Mouse (Mus musculus) MEL (cell line): Measurements from ENCODE around the gene Itgam. TPM values are rescaled to one million over a fixed set of nuclear protein-coding genes. Genes with fewer than 3 reads are reported as not detected.
"Not testable (repeated sequence)": the region's sequence is repeated elsewhere in the genome, so short reads cannot be mapped to it uniquely, and the experiment has no call there.

ENCODE experiments used
- DNase-seq: peaks from one replicate; pipeline ENCODE4 v3.0.0; 2011; ENCODE audit warnings: low read depth, low spot score
- H3K27ac ChIP-seq: 2 replicates; pipeline ENCODE4 v1.5.1; 2012; ENCODE audit warnings: low read depth, mild to moderate bottlenecking, control low read depth, low read length, moderate library complexity; ENCODE audit not compliant: control insufficient read depth
- H3K27me3 ChIP-seq, 2 experiments: fragments of 150-350 bp in 1 of 2; sonication (generic) in 1 of 2; 2 replicates each; pipeline ENCODE4 v1.6.1; 2012; ENCODE audit warnings: low read length in 2 of 2, mild to moderate bottlenecking in 2 of 2, improper control_type of control experiment in 1 of 2, moderate library complexity in 1 of 2; ENCODE audit not compliant: insufficient read depth in 2 of 2, control insufficient read depth in 1 of 2
- H3K36me3 ChIP-seq, 2 experiments: 2 replicates each; pipeline ENCODE4 v1.6.1; 2012 to 2014; ENCODE audit warnings: low read length in 2 of 2, improper control_type of control experiment in 1 of 2, inconsistent platforms in 1 of 2, mild to moderate bottlenecking in 1 of 2; ENCODE audit not compliant: insufficient read depth in 2 of 2, control insufficient read depth in 1 of 2
- H3K4me1 ChIP-seq, 2 experiments: fragments of 150-350 bp in 1 of 2; sonication (generic) in 1 of 2; 2 replicates each; pipeline ENCODE4 v1.6.1; 2012; ENCODE audit warnings: low read length in 2 of 2, improper control_type of control experiment in 1 of 2, mild to moderate bottlenecking in 1 of 2; ENCODE audit not compliant: insufficient read depth in 2 of 2, control insufficient read depth in 1 of 2
- H3K4me3 ChIP-seq, 2 experiments: fragments of 150-350 bp in 1 of 2; sonication (generic) in 1 of 2; 2 replicates each; pipeline ENCODE4 v1.5.1; 2012; ENCODE audit warnings: low read depth in 2 of 2, low read length in 2 of 2, mild to moderate bottlenecking in 2 of 2, moderate library complexity in 2 of 2, control low read depth in 1 of 2, improper control_type of control experiment in 1 of 2; ENCODE audit not compliant: control insufficient read depth in 1 of 2, insufficient read depth in 1 of 2
- H3K79me2 ChIP-seq: 2 replicates; pipeline ENCODE4 v1.6.1; 2012; ENCODE audit warnings: mild to moderate bottlenecking, low read length, moderate library complexity; ENCODE audit not compliant: control insufficient read depth, poor library complexity, insufficient read depth
- H3K9ac ChIP-seq: 2 replicates; pipeline ENCODE4 v1.6.1; 2012; ENCODE audit warnings: low read depth, mild to moderate bottlenecking, control low read depth, low read length, moderate library complexity; ENCODE audit not compliant: control insufficient read depth, poor library complexity, severe bottlenecking
- H3K9me3 ChIP-seq: fragments of 150-350 bp; sonication (generic); replicated peaks from 2 replicates; pipeline ENCODE4 v1.6.1; 2012; ENCODE audit warnings: mild to moderate bottlenecking, low read length, improper control_type of control experiment, moderate library complexity; ENCODE audit not compliant: insufficient read depth
- BHLHE40 ChIP-seq: IDR thresholded peaks from 2 replicates; pipeline ENCODE4 v1.6.1; 2012; ENCODE audit warnings: low read depth, mild to moderate bottlenecking, inconsistent platforms, low read length, improper control_type of control experiment, borderline replicate concordance
- CHD2 ChIP-seq: IDR thresholded peaks from 2 replicates; pipeline ENCODE4 v1.6.1; 2011; ENCODE audit warnings: low read length, improper control_type of control experiment
- GABPA ChIP-seq: IDR thresholded peaks from 2 replicates; pipeline ENCODE4 v1.6.1; 2012; ENCODE audit warnings: low read depth, mild to moderate bottlenecking, inconsistent platforms, low read length, improper control_type of control experiment, moderate library complexity
- GATA1 ChIP-seq: IDR thresholded peaks from 2 replicates; pipeline ENCODE4 v1.6.1; 2011; ENCODE audit warnings: low read depth, low read length, improper control_type of control experiment
- HCFC1 ChIP-seq: IDR thresholded peaks from 2 replicates; pipeline ENCODE4 v1.6.1; 2012; ENCODE audit warnings: low read depth, mild to moderate bottlenecking, inconsistent platforms, low read length, improper control_type of control experiment, moderate library complexity
- MAX ChIP-seq: IDR thresholded peaks from 2 replicates; pipeline ENCODE4 v1.6.1; 2011; ENCODE audit warnings: low read length, improper control_type of control experiment
- MXI1 ChIP-seq: IDR thresholded peaks from 2 replicates; pipeline ENCODE4 v1.6.1; 2011; ENCODE audit warnings: mild to moderate bottlenecking, low read depth, low read length, improper control_type of control experiment
- NELFE ChIP-seq: IDR thresholded peaks from 2 replicates; pipeline ENCODE4 v1.6.1; 2011; ENCODE audit warnings: low read depth, low read length, improper control_type of control experiment
- SIN3A ChIP-seq: IDR thresholded peaks from 2 replicates; pipeline ENCODE4 v1.6.1; 2012; ENCODE audit warnings: low read length, improper control_type of control experiment, inconsistent platforms
- TAL1 ChIP-seq: IDR thresholded peaks from 2 replicates; pipeline ENCODE4 v1.6.1; 2012; ENCODE audit warnings: mild to moderate bottlenecking, inconsistent platforms, low read length, moderate library complexity, mixed read lengths
- TBP ChIP-seq: IDR thresholded peaks from 2 replicates; pipeline ENCODE4 v1.8.0; 2011; ENCODE audit warnings: low read depth, low read length, improper control_type of control experiment
- USF2 ChIP-seq, 2 experiments: IDR thresholded peaks; 2 replicates each; pipeline ENCODE4 v1.6.1; 2011 to 2012; ENCODE audit warnings: improper control_type of control experiment in 2 of 2, low read length in 2 of 2, borderline replicate concordance in 1 of 2, inconsistent platforms in 1 of 2, low read depth in 1 of 2, mild to moderate bottlenecking in 1 of 2; ENCODE audit not compliant: insufficient read depth in 1 of 2
- ZKSCAN1 ChIP-seq: IDR thresholded peaks from 2 replicates; pipeline ENCODE4 v1.6.1; 2012; ENCODE audit warnings: low read depth, mild to moderate bottlenecking, inconsistent platforms, low read length, improper control_type of control experiment, moderate library complexity
- ZNF384 ChIP-seq: IDR thresholded peaks from 2 replicates; pipeline ENCODE4 v1.6.1; 2012; ENCODE audit warnings: low read depth, mild to moderate bottlenecking, inconsistent platforms, low read length, improper control_type of control experiment
- polyA plus RNA-seq, 2 experiments: library from polyadenylated mRNA; stranded (reverse) in 1 of 2; unstranded in 1 of 2; fragments of >175 nt in 1 of 2; fragments of >200 nt in 1 of 2; gene quantifications; 2 replicates each; pipeline versions ENCODE4 v1.2.1 to v1.2.4; 2012; ENCODE audit warnings: low replicate concordance in 2 of 2, low read depth in 1 of 2; ENCODE audit not compliant: insufficient read length in 2 of 2, insufficient read depth in 1 of 2, missing spikeins in 1 of 2
- total RNA-seq: library from RNA; depleted of rRNA; stranded (reverse); fragments of 300-350 nt; gene quantifications from 2 replicates; pipeline ENCODE4 v1.2.3, GENCODE M21; 2012

The Itgam gene
- total and polyA plus RNA-seq, 3 experiments = not detected

GRCm38 (mm10) chr7:128032290-128032988 lies 30.0 kb upstream of the Itgam start:
- no peaks in the 10 kb centered on the region for H3K79me2 ChIP-seq
- H3K27me3 ChIP-seq = no peaks in the 10 kb centered on the region
- TF ChIP-seq BHLHE40 (no peak), TBP (no peak), GABPA (no peak), GATA1 (no peak), SIN3A (no peak), ZKSCAN1 (no peak), MXI1 (no peak), MAX (no peak), USF2 (IDR thresholded peaks at IDR 0.05; ENCODE audit: borderline replicate concordance in 1 of 2, insufficient read depth in 1 of 2, low read depth in 1 of 2, low read length in 2 of 2) (no peak), NELFE (no peak), HCFC1 (no peak), TAL1 (no peak)
- no peaks in the 10 kb centered on the region for H3K9me3 ChIP-seq
- H3K27ac ChIP-seq = no peak overlapping the region
- peaks cover 2 to 5% of the 10 kb centered on the region in 2 experiments; a peak in 2 of 4 replicates for H3K4me1 ChIP-seq
- H3K4me3 ChIP-seq = no peak overlapping the region
- no peak overlapping the region for H3K9ac ChIP-seq
- peaks cover 0 to 2% of the 10 kb centered on the region in 2 experiments; a peak in 2 of 4 replicates for H3K36me3 ChIP-seq
- no peak for DNase-seq

GRCm38 (mm10) chr7:128032989-128033293 lies 29.5 kb upstream of the Itgam start:
- no peak for DNase-seq
- Histone ChIP-seq H3K79me2 (no peaks in the 10 kb centered on the region), H3K27me3 (no peaks in the 10 kb centered on the region), H3K9ac (no peak overlapping the region), H3K4me1 (peaks cover 2 to 5% of the 10 kb centered on the region in 2 experiments; a peak in 2 of 4 replicates), H3K27ac (no peak overlapping the region), H3K36me3 (peaks cover 0 to 2% of the 10 kb centered on the region in 2 experiments; a peak in 2 of 4 replicates), H3K9me3 (no peaks in the 10 kb centered on the region), H3K4me3 (no peak overlapping the region)
- TF ChIP-seq CHD2 = no peak

- peaks cover 2 to 5% of the 10 kb centered on the region in 2 experiments; a peak in 2 of 4 replicates for H3K4me1 ChIP-seq
- H3K27me3 ChIP-seq = no peaks in the 10 kb centered on the region
- TF ChIP-seq ZNF384 = peak; percentile 43; the same call in 1 of the 2 replicates
- TF ChIP-seq NELFE = no peak
- peak; percentile 25 for DNase-seq
- H3K9ac ChIP-seq = no peak overlapping the region
- no peaks in the 10 kb centered on the region for H3K79me2 ChIP-seq
- no peak overlapping the region for H3K27ac ChIP-seq
- H3K36me3 ChIP-seq = peaks cover 0 to 2% of the 10 kb centered on the region in 2 experiments; a peak in 2 of 4 replicates
- no peak overlapping the region for H3K4me3 ChIP-seq
- H3K9me3 ChIP-seq = no peaks in the 10 kb centered on the region
Measured at GRCm38 (mm10) chr7:128033616-128034015, 28.8 kb upstream of the Itgam start.

GRCm38 (mm10) chr7:128042161-128042820 lies 20.1 kb upstream of the Itgam start:
- not testable (repeated sequence) for H3K27ac ChIP-seq, H3K79me2 ChIP-seq, H3K9me3 ChIP-seq, H3K4me3 ChIP-seq, H3K9ac ChIP-seq, H3K27me3 ChIP-seq
- H3K36me3 ChIP-seq = peaks cover 0 to 18% of the 10 kb centered on the region in 2 experiments; a peak in 2 of 4 replicates
- DNase-seq = peak; percentile 18
- H3K4me1 ChIP-seq = peaks cover 22 to 24% of the 10 kb centered on the region in 2 experiments
